Mouse (Mus musculus) thymus, postnatal 25 days (tissue): ENCODE data around the gene Hspa4l.

Experiments
- DNase-seq: peaks from one replicate; pipeline ENCODE4 v3.0.0; 2022

Hspa4l gene

DNA sequence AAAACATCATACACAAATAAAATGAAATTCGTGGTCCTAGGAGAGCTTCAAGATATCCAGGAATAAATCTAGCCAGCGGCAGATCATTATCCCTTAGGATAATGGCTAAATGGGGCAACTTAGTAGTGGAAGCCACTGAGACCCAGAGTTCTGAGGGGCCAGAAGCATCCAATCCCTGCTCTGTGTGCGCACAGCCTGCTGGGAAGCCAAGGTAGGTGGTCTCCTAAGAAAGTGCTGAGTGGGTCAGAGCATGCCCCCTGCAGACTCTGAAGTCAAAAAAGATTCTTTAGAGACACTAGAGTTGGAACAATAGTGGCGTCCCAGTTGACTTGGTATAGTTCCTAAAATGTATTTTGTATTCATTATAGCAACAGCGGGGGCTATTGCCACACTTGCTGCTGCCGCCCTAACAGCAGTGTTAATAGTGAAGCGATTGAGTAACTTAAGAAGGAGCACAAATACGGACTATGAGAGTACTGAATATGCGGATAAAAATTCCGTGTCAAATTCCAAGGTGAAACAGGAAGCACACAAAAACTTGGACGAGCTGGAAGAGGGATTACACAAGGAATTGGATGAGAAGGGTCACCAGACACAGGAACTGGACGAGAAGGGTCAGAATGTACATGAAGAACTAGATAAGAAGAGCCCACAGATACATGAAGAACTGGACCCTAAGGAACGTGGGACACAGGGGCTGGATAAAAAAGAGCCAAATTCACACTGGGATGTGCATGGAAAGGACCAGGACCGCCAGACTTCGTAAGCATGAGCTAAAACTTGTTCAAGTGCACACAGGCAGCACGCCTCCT is at the start of gene Hspa4l:
Hspa4l (plus strand) TSS at position 472 of the 812 bp plus-strand sequence.
- DNase-seq: no peak

DNA sequence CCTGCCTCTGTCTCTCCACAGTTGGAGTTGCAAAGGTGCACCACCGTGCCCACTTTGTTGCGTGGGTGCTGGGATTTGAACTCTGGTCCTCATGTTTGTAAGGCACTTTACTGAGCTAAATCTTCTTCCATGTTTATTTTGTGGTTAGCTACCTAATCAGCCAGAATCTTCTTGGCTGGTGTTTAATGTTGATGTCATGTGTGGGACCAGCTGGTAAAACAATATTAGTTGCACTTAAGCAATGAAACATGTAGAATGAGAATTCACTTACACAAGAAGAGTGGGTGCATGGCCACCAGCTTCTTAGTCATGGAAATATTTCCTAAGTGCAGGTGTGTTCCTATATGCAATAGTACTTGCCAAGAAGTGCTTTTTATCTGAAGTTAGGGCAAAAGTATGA is 49.1 kb upstream of the Hspa4l start:
- no peak for DNase-seq

DNA sequence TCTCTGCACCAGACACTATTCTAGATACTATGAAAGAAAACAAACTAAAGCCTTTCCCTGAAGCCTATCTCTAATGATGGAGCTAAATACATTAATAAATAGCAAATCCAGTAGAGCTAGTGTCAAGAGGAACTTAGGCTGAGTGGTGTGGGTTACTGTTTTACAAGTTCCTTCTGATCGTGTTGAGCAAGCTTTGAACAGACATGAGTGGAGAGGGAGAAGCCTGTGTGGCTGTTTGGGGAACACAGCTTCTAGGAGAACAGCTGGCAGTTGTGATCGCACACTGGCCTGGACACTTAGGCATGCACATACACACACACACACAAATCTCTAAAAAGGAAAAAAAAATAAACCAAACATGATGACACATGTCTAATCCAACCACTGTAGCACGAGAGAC is 45.5 kb upstream of the Hspa4l start:
- no peak for DNase-seq

DNA sequence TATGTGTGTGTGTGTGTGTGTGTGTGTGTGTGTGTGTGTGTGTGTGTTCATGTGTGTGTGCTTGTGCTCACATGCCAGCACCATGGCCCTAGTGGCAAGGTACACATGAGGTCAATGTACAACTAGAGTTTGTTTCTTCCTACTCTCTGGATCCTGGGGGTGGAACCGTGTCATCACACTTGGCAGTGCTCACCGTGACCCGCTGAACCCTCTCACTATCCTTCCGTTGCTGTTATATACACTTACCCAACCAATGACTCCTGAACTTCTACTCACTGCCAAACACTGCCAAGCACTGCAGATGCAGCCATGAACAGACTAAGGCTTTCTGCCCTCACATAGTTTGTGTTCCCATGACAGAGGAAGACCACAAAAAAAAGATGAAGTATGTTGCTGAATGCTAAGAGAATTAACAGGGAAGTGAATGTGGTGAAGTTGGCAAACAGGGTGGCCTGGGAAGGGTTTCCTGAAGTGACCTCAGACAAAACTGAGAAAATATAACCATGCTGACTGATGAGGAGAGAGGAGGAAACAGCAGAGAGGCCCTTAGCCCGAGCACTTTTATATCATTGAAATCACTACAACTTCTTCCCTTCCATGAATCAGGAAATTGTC is 39.4 kb upstream of the Hspa4l start:
- DNase-seq: no peak

DNA sequence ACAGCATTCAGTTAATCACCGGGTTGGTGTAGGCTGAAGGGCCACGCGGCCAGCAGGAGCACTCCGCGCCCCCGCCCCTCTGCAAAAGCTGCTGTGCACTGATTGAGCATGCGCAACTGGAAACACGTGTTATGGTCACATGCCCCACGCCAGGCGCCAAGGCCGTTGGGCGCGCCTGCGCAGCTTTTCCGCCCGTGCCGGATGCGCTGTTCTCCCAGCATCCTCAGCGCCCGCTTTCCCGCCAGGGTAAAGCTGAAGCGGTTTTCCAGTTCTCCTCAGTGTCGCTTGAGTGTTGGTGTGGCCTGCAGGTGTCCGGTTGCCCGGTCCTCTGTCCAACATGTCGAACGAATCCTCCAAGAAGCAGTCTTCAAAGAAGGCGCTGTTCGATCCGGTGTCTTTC is 35.6 kb upstream of the Hspa4l start, which contains the start of gene Slc25a31:
Slc25a31 (plus strand) TSS at position 201 of the 400 bp plus-strand sequence.
- no peak for DNase-seq

DNA sequence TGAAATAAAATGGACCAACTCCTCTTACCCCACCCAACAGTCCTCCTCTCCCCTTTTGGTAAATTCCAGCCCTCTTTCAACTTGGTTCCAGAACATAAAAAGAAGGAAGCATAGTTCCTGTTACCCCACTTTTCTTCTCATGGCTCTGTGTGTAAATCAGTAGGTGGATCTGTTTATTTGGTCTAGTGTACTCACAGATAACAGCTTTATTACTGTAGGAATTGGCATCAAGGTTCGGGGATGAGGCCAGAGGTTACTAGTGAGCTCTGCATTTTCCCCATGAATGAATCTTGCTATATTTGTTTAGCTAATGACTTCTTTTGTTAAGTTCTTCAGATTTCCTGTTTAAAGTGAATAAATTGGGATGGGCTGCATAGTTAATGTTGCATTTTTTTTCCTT is 28.2 kb upstream of the Hspa4l start:
- no peak for DNase-seq

DNA sequence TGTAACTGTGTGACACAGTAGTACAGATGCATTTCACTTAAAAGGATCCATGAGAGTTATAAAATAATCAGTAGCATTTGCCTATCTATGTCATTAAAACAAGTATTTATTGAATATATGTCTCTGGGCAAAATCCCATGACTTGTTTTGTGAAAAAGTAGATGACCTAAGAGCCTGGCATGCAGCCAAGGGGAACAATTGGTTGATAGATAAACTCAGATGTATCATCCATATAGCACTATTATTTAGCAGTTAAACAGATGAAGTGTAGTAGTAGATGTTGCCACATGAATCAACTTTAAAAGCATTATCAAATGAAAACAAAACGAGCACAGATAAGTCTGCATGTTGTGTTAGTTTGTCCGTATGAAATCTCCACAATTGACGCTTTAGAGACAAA is 25.3 kb upstream of the Hspa4l start:
- no peak for DNase-seq

DNA sequence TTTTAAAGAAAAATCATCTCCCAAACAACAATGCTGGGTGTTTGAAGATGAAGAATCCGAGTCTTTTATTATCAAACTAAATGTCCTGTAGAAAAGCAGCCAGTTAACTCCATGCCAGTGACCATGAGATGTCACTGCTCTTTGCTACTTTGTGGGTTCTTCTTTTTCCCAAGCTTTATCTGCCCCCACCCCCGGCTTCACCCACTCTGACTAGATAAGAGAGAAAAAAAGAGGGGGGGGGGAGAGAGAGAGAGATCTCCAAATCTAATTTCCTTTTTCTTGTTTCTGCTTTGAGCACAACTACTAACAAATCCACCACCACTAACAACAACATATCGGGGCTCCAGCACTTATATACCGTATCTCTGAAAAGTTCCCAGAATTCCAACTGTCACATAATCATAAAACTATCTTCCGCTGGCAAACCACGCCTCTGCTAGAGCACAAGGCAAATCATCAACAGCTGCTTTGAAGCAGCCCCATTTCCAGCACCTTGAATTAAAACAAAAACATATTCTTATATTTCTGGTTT is 5.8 kb upstream of the Hspa4l start:
- DNase-seq: no peak

DNA sequence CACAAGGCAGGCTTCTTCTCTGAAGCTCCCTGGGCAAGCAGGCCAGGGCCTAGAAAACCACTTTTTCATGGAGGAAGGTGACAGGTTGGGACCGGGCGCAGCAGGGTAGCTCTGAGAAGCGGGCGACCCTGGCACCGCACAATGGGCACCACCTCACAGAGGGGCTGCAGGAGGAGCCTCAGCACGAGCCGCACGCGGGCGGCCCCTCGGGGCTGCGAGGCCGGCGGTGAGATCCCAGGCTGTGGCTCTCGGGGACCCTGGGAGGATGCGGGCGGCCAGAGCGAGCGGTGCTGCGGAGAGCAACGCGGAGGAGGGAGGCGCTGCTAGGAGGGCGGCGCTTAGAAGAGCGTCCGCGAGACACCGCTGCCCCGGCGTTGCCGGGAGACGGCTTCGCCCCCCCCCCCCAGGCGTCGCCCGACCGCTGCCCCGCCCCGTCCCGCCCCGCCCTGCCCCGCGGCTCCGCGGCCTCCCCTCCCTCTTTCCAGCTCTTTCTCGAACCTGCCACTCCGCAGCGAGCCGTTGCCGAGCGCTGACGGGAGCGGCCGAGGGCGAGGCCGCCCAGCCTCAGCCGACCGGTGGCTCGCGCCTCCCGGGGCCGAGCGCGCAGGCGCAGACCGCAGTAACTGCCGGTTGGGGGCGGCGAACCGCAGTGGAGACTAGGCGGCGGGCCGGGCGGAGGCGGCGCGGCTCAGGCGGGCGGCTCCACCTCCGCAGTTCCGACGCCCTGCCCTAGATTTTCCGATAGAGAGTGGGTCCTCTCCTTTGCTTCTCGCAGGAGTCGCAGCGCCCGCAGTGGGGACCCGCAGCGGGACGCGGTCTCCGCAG is 753 bp downstream of the Hspa4l start:
- DNase-seq: peak; percentile 96

DNA sequence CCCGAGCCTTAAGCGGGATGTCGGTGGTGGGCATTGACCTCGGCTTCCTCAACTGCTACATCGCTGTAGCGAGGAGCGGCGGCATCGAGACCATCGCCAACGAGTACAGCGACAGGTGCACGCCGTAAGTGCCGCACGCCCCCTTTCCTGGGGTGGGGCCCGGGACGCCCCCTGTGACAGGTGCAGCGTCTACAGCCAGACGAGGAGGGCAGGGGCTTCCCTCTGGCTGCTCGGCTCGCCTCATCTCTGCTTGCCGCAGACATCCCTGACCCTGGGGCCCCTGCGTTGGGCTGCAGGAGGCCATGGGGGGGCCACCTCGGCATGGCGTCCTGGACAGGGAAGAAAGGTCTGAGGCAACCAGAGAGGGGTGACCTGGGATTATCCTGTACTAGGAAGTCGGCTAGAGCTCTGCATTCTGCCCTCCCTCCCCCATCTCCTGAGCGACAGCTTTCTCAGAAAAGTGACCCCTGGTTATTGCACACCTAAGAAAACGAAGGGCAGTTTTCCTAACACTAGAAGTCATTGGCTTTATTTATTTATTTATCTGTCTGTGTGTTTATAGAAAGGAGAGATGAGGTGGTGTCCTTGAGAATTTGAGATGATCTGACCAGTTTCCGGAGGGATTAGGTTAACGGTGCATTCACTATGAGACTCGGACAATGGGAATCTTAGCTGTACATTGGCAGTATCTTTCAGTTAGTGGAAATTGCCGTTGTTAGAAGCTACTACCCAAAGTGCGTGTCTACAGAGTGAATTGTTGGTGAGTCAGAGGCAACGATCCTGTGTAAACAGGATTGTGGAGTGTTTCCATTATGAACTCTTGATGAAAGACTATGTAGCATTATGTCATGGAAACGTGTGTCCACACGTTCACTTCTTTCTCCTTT is 1.6 kb downstream of the Hspa4l start:
- DNase-seq: peak; percentile 89

DNA sequence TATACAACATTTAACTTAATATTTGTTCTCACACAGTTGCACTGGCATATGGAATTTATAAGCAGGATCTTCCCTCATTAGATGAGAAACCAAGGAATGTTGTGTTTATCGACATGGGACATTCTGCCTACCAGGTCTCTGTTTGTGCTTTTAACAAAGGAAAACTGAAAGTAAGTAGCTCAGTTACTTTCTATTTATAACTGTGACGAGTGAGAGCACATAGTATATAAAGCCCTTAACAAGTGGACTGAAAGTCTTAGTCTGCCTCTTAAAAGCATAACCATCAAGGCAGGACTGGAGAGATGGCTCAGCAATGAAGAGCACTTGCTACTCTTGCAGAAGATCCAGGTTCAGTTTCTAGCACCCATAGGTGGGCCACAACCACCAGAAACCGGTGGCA is 16.5 kb downstream of the Hspa4l start:
- no peak for DNase-seq

DNA sequence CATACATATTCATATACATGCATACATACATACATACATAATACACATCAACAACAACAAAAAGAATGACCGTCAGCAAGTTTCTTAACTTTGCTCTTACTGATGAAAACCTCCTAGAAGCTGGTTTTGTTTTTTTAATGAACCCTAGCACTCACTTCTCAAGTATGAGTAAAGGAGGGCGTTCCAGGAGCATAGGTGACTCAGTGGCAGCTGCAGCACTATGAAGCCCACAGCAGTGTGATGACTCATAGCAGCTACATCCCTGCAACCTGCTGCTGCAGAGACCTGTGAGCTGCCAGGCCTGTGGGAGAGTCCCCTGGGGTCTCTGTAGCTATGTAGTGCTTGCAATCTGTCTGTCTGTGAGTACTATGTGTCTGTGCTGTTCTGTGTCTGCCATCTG is 17.0 kb downstream of the Hspa4l start:
- no peak for DNase-seq

DNA sequence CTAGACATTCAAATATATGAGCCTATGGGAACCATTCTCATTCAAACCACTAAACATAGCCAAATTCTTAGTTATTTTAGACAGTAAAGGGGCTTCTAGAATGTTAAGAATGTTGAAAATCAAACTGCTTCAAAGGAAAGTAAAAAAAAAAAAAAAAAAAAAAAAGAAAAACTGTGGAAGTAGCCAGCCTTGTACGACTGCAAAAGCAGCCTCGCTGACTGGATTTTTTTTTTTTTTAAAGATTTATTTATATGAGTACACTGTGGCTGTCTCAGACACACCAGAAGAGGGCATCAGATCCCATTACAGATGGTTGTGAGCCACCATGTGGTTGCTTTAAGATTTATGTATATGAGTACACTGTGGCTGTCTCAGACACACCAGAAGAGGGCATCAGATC is 49.5 kb downstream of the Hspa4l start:
- no peak for DNase-seq

DNA sequence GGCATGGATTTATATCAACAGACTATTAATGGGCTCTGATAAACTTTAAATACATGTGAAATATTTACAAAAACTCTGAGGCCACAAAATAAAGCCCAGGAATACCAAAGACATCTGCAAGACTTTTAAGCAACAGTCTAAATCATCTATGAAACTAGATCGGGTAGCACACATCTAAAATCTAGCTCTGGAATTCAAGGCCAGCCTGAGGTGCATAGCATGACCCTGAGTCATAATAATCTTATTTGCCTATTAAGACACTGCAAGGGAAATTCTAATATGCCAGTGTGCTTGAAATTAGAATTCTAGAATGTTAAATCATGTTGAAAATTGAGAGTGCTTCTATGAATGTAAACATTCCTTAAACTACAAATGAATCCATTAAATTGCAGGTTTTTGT is 53.8 kb downstream of the Hspa4l start:
- DNase-seq: no peak

DNA sequence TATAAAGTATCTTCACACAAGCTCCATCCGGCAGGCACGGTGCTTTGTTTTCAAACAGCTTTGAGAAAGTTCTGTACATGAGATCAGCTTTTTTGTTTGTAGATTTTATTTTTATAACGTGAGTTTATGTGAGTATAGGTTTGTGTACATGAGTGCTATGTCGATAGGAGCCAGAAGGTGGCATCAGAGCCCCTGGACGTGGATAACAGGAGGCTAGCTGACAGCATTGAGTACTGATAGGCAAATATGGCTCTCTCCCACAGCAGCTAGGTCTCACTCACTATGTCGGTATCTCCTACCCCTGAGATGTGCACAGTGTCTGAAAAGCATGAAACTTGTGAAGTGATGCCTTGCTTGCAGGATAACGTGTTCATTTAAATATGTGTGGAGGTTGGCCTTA is 54.2 kb downstream of the Hspa4l start:
- peak; percentile 69 for DNase-seq

DNA sequence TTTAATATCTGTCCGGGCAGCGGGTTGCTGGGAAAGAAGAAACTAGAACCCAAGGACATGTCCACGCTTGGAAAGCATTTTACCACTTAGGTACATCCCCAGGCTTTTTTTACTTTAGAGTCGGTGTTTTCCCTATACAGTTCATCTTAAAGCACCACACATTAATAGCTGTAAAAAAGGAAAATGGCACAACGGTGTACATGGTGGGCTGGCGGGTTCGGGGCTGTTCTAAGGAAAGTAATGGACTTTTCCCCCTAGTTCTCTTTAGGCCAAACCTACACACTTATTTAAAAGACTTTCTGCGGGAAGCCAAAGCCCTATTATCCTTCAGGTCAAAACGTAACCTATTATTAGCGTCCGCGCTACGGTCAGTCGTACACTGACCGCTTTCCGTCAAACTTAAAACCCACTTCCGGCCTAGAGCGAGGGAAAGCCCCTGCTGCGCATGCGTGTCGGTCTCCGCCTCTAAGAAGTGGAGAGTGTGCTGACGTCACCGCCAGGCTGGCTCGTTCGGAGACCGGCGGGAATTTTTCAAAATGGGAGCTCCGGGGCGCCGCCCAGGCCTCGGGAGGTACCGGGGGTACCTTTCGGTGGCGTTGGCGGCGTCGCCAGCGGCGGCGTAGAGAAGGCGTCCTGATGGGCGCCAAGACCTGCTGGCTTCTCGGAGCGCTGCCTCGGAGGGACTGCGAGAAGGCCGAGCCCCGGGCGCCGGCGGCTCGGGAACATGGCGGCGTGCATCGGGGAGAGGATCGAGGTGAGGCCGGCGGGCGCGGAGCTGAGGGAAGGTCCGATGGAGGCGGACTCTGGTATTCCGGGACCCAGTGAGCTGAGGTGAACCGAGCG is 55.5 kb downstream of the Hspa4l start, which contains the start of gene Plk4:
Plk4 (plus strand) TSS at position 490 of the 843 bp plus-strand sequence.
- DNase-seq: peak; percentile 94

DNA sequence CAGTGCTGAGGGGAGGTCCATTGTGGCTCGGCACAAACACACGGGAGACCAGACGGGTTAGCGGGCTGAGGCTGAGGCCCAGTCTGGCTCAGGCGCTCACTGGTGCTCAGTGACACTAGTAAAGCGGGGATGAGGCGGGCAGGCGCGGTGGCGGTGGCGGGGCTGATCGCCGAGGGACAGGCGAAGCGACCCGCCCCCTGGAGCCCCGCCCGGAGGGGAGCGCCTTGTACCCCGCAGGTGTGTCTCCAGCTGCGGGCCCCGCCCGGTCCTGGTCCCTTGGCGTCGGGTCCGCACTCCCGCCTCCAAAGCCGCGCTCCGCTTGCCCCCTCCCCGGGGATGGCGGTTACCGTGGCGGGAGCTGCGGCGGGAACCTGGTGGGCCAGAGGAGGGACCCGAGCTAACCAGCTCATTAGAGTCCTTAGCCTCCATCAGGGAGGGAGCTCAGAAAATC is 56.1 kb downstream of the Hspa4l start:
- peak; percentile 65 for DNase-seq

DNA sequence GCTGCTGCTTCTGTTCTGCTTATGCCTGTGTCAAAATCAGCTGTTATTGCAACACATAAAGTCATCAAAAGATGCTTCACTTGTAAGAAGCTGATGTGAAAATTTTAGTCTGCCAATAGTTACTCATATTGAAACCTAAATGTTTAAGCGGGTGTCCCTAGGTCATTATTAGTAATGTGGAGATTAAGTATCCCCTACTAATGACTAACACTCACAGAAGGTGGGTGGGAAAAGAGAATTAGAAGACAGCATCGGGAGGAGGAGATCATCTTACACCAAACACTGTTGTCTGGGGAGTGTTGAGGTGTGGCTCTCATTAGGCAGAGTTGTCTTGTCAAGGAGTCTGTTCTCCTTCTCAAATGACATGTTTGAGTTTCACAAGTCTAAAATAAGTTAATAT is 62.6 kb downstream of the Hspa4l start:
- no peak for DNase-seq

DNA sequence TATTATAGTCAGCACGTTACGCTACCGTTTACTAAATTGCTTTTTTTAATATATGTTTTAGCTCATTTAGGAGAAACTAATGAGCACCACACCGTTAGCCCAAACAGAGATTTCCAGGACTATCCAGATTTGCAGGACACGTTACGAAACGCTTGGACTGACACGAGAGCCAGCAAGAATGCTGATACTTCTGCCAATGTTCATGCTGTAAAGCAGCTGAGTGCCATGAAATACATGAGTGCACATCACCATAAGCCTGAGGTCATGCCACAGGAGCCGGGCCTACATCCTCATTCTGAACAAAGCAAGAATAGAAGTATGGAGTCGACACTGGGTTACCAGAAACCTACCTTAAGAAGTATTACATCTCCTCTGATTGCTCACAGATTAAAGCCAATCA is 64.4 kb downstream of the Hspa4l start:
- no peak for DNase-seq

DNA sequence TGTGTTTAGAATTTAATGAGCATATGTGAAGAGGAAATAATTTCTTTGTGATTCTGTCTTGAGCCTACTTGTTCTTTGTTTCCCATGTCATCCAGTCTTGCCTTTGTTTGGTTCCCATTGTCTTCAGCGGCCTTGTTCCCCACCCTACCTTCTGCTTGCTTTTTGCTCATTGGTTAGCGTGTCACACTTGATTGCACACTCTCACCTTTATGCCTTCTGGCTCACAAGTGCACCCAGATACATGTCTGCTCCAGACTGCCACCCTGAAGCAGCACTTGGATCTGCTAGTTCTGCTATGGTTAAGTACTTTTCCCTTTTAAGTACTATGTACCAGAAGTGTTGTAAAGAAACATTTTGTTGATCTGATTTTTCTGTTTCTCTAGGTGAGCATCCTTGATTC is 65.6 kb downstream of the Hspa4l start:
- DNase-seq: no peak

DNA sequence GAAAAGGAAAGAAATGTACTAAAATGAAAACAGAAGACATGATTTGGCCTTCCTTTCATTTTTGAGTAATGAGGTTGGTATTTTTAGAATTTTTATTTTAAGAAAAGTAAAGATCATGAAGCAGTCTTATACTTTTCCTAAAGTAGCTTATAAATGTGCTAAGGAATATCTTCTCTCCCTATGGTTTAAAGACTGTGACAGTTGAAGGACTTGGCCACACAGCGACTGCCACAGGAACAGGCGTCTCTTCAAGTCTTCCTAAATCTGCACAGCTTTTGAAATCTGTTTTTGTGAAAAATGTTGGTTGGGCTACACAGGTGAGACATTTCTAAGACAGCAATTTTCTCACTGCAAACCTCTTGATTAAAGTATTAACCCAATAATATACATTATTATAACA is 69.0 kb downstream of the Hspa4l start:
- DNase-seq: no peak
